Mouse (Mus musculus) intestine, embryonic 15.5 days (tissue): ENCODE results near the gene Dspp. TPM values are rescaled to one million over a fixed set of nuclear protein-coding genes. Genes with fewer than 3 reads are reported as not detected.
A peak's percentile ranks its signal among the peaks of the same experiment; 100 is the strongest.

Source experiments
- ATAC-seq: fragments of 200-750 bp; cut with Nextera tagmentation; 2 replicates; pipeline ENCODE4 v1.8.0; 2017; ENCODE audit warnings: moderate TSS enrichment, moderate library complexity
- H3K27ac ChIP-seq: fragments of 300-500 bp; sonication (generic); 2 replicates; pipeline ENCODE4 v1.5.1; 2015; ENCODE audit warnings: mild to moderate bottlenecking, inconsistent platforms
- H3K27me3 ChIP-seq: fragments of 300-500 bp; sonication (generic); replicated peaks from 2 replicates; pipeline ENCODE4 v1.6.1; 2015; ENCODE audit warnings: inconsistent platforms
- H3K36me3 ChIP-seq: fragments of 300-500 bp; sonication (generic); 2 replicates; pipeline ENCODE4 v1.6.1; 2015; ENCODE audit warnings: inconsistent platforms
- H3K4me1 ChIP-seq: fragments of 300-500 bp; sonication (generic); replicated peaks from 2 replicates; pipeline ENCODE4 v1.6.1; 2015; ENCODE audit warnings: inconsistent platforms
- H3K4me2 ChIP-seq: fragments of 300-500 bp; sonication (generic); replicated peaks from 2 replicates; pipeline ENCODE4 v1.6.1; 2015; ENCODE audit warnings: mild to moderate bottlenecking, inconsistent platforms
- H3K4me3 ChIP-seq: fragments of 300-500 bp; sonication (generic); replicated peaks from 2 replicates; pipeline ENCODE4 v1.5.1; 2015; ENCODE audit warnings: inconsistent platforms
- H3K9ac ChIP-seq: fragments of 300-500 bp; sonication (generic); 2 replicates; pipeline ENCODE4 v1.6.1; 2015; ENCODE audit warnings: inconsistent platforms
- H3K9me3 ChIP-seq: fragments of 300-500 bp; sonication (generic); 2 replicates; pipeline ENCODE4 v1.6.1; 2016; ENCODE audit warnings: inconsistent platforms
- WGBS: fragments of 180-500 bp; shearing (Covaris S2); methylation state at CpG from one replicate; pipeline ENCODE4 v1.1.7; 2015; 5-methylcytosine and 5-hydroxymethylcytosine counted together
- polyA plus RNA-seq: library from polyadenylated mRNA; unstranded; fragments of >200 nt; fragmentation: Nextera tagmentation; extraction: Ambion mirVana; gene quantifications from 2 replicates; pipeline ENCODE4 v1.2.1, GENCODE M21; 2015

Dspp gene
- polyA plus RNA-seq, 1 experiment from 2014 or later = not detected

GRCm38 (mm10) chr5:104218926-104219325 is 48.4 kb downstream of the Dspp start:
- H3K36me3 ChIP-seq = no peaks in the 10 kb centered on the region
- no peak overlapping the region for H3K9ac ChIP-seq
- no peaks in the 10 kb centered on the region for H3K9me3 ChIP-seq
- no peak overlapping the region for H3K4me2 ChIP-seq
- no peak overlapping the region for H3K27ac ChIP-seq
- H3K4me3 ChIP-seq = no peak overlapping the region
- no peaks in the 10 kb centered on the region for H3K27me3 ChIP-seq
- 31% methylated on average over 5 of the region's 5 CpGs for WGBS
- ATAC-seq = no peak
- peaks cover 4% of the 10 kb centered on the region; the same call in 1 of the 2 replicates for H3K4me1 ChIP-seq

GRCm38 (mm10) chr5:104224299-104224698 is 53.8 kb downstream of the Dspp start:
- H3K27ac ChIP-seq = no peak overlapping the region
- H3K4me3 ChIP-seq = no peak overlapping the region
- no peak overlapping the region for H3K4me2 ChIP-seq
- WGBS = 41% methylated on average over 3 of the region's 3 CpGs
- H3K36me3 ChIP-seq = no peaks in the 10 kb centered on the region
- no peaks in the 10 kb centered on the region for H3K27me3 ChIP-seq
- no peak overlapping the region for H3K9ac ChIP-seq
- H3K4me1 ChIP-seq = peaks cover 5% of the 10 kb centered on the region; the same call in 1 of the 2 replicates
- no peaks in the 10 kb centered on the region for H3K9me3 ChIP-seq
- ATAC-seq = peak; percentile 83

GRCm38 (mm10) chr5:104224750-104225149 is 54.2 kb downstream of the Dspp start:
- peak; percentile 86 for ATAC-seq
- H3K9ac ChIP-seq = no peak overlapping the region
- no peak overlapping the region for H3K4me3 ChIP-seq
- H3K9me3 ChIP-seq = no peaks in the 10 kb centered on the region
- H3K27me3 ChIP-seq = no peaks in the 10 kb centered on the region
- H3K4me2 ChIP-seq = no peak overlapping the region
- H3K4me1 ChIP-seq = peaks cover 5% of the 10 kb centered on the region; the same call in 1 of the 2 replicates
- H3K27ac ChIP-seq = no peak overlapping the region
- H3K36me3 ChIP-seq = no peaks in the 10 kb centered on the region

- Histone ChIP-seq H3K27me3 (no peaks in the 10 kb centered on the region), H3K9me3 (no peaks in the 10 kb centered on the region), H3K27ac (no peak overlapping the region), H3K36me3 (no peaks in the 10 kb centered on the region), H3K4me2 (no peak overlapping the region), H3K4me3 (no peak overlapping the region), H3K4me1 (peaks cover 5% of the 10 kb centered on the region; the same call in 1 of the 2 replicates), H3K9ac (no peak overlapping the region)
- no peak for ATAC-seq
- WGBS = 58% methylated on average over 1 of the region's 1 CpGs
Measured at GRCm38 (mm10) chr5:104228497-104228896, 58.0 kb downstream of the Dspp start.

Other genes with a start within 250 kb of the Dspp start
- 22.0 and 24.0 TPM in 2 replicates for gene Hsd17b13, start 193.3 kb upstream of the Dspp start, polyA plus RNA-seq
- gene Hsd17b11, start 148.8 kb upstream of the Dspp start, polyA plus RNA-seq = 8.2 and 8.4 TPM in 2 replicates
- 61.7 and 63.6 TPM in 2 replicates for gene Nudt9, start 124.4 kb upstream of the Dspp start, polyA plus RNA-seq
- gene Gm17660, start 93.1 kb upstream of the Dspp start, polyA plus RNA-seq = not detected in 2 replicates
- gene Sparcl1, start 57.0 kb upstream of the Dspp start, polyA plus RNA-seq = 185 and 198 TPM in 2 replicates
- 0.61 and 0.72 TPM in 2 replicates for gene Dmp1, start 31.9 kb downstream of the Dspp start, polyA plus RNA-seq
- 0.13 TPM in 1 of 2 replicates, not detected in the other for gene Ibsp, start 128.5 kb downstream of the Dspp start, polyA plus RNA-seq
- not detected in 2 replicates for gene Mepe, start 154.6 kb downstream of the Dspp start, polyA plus RNA-seq